In genomic region chrX:101256603-101257002, GRCm38 (mm10) we compare ENCODE assay signal across 10 mouse cellular contexts. TPM values are rescaled to one million over a fixed set of nuclear protein-coding genes. Genes with fewer than 3 reads are reported as not detected.
DNase-seq lines count a peak whose midpoint lies in the region; ATAC-seq lines count a peak whose summit lies in the region.
"Had no signal": no experiment of that assay in that cellular context is flagged by ENCODE, and none has a peak within 500 bp of the region (broad histone marks: within the 10 kb centered on the region; RNA-seq: fewer than 3 reads in every experiment).

No protein-coding gene starts in this region.

- intact Hi-C loops in left cerebral cortex, postnatal 4 days (cut with DNase I), result no loop called here

- no peak overlapping the region; the same call in 1 of the 2 replicates for H3K9ac ChIP-seq in heart, embryonic 13.5 days

- H3K9me3 ChIP-seq in heart, embryonic 13.5 days, result 0 out of 2 replicates have a peak, but pooled peaks cover 6% of the 10 kb centered on the region
- no peaks in the 10 kb centered on the region for H3K9me3 ChIP-seq in embryonic facial prominence, embryonic 10.5 days

- H3K27me3 ChIP-seq in heart, embryonic 13.5 days (replicated peaks), result peaks cover 4% of the 10 kb centered on the region; the same call in 1 of the 2 replicates
- H3K27me3 ChIP-seq in embryonic facial prominence, embryonic 10.5 days (replicated peaks; ENCODE audit: low read depth, poor library complexity, severe bottlenecking), result peaks cover 52% of the 10 kb centered on the region

- no peak for ATAC-seq in heart, embryonic 13.5 days (ENCODE audit: extremely low read depth, insufficient number of reproducible peaks, low FRiP score, low TSS enrichment)

- peaks cover 11% of the 10 kb centered on the region for H3K36me3 ChIP-seq in heart, embryonic 13.5 days
- peaks cover 15% of the 10 kb centered on the region for H3K36me3 ChIP-seq in embryonic facial prominence, embryonic 10.5 days (replicated peaks)

- WGBS in heart, embryonic 13.5 days, result 72% methylated on average over 13 of the region's 13 CpGs
- 87% methylated on average over 13 of the region's 13 CpGs for WGBS in embryonic facial prominence, embryonic 10.5 days

- H3K4me2 ChIP-seq in heart, embryonic 13.5 days, result peak overlapping the region; percentile 73; the same call in 1 of the 2 replicates

- no peak for DNase-seq in heart, adult 8-10 months (ENCODE audit: low spot score)
- peak; percentile 71 for DNase-seq in CD4-positive helper T cell, adult 2 months (ENCODE audit: low read depth, low spot score)
- peak; percentile 14 for DNase-seq in embryonic facial prominence, embryonic 10.5 days (ENCODE audit: low spot score)
- DNase-seq in lung, postnatal 10 days, result peak; percentile 31
- no peak for DNase-seq in left cerebral cortex, postnatal 4 days
- no peak for DNase-seq in cerebellum, postnatal 4 days (ENCODE audit: low spot score in 2 of 2)
- DNase-seq in layer of hippocampus, postnatal 25 days (ENCODE audit: extremely low spot score in 1 of 2, low spot score in 1 of 2), result no peak
- DNase-seq: right cerebral cortex, postnatal 14 days had no signal

- peak overlapping the region; percentile 64; the same call in 1 of the 2 replicates for H3K4me3 ChIP-seq in heart, embryonic 13.5 days
- no peak overlapping the region for H3K4me3 ChIP-seq in embryonic facial prominence, embryonic 10.5 days

- no peak overlapping the region for H3K27ac ChIP-seq in heart, embryonic 13.5 days (replicated peaks)
- no peak overlapping the region for H3K27ac ChIP-seq in embryonic facial prominence, embryonic 10.5 days (replicated peaks)

- peaks cover 18% of the 10 kb centered on the region; the same call in 1 of the 2 replicates for H3K4me1 ChIP-seq in heart, embryonic 13.5 days
- H3K4me1 ChIP-seq in embryonic facial prominence, embryonic 10.5 days, result peaks cover 42% of the 10 kb centered on the region

RNA-seq across cellular contexts. Expression of gene Foxo4, which starts 2.3 kb away (rescaled TPM):
- 1.4 and 1.7 TPM in 2 replicates for polyA plus RNA-seq in heart, embryonic 13.5 days (2015; fragmentation: Nextera tagmentation; extraction: Ambion mirVana)
- 10 to 100 TPM; 59.7 to 68.9 (median 64.1) TPM for total RNA-seq in heart, adult 8-10 months (2022)
- polyA plus RNA-seq in embryonic facial prominence, embryonic 10.5 days (2016; fragmentation: Nextera tagmentation; extraction: Ambion mirVana), result 2.3 and 2.9 TPM in 2 replicates
- total RNA-seq in left cerebral cortex, postnatal 4 days (2021), result 1 to 10 TPM; 7.7 to 9.5 TPM
- total RNA-seq in layer of hippocampus, postnatal 25 days (2021), result 10 to 100 TPM; 18.4 to 22.8 TPM

RNA-seq across cellular contexts. Expression of gene Gm614, which starts 7.2 kb away (rescaled TPM):
- polyA plus RNA-seq in heart, embryonic 13.5 days (2015; fragmentation: Nextera tagmentation; extraction: Ambion mirVana), result not detected in 2 replicates
- total RNA-seq in heart, adult 8-10 months (2022), result not detected
- polyA plus RNA-seq in embryonic facial prominence, embryonic 10.5 days (2016; fragmentation: Nextera tagmentation; extraction: Ambion mirVana), result not detected in 2 replicates
- not detected for total RNA-seq in left cerebral cortex, postnatal 4 days (2021)
- not detected for total RNA-seq in layer of hippocampus, postnatal 25 days (2021)
- polyA plus RNA-seq: liver, embryonic 16.5 days had no signal

RNA-seq across cellular contexts. Expression of gene Il2rg, which starts 11.5 kb away (rescaled TPM):
- polyA plus RNA-seq in heart, embryonic 13.5 days (2015; fragmentation: Nextera tagmentation; extraction: Ambion mirVana), result 14.9 and 15.8 TPM in 2 replicates
- 10 to 100 TPM in 2 of 4 experiments, 1 to 10 TPM in 2; 7.0 to 10.2 (median 9.4) TPM for total RNA-seq in heart, adult 8-10 months (2022)
- polyA plus RNA-seq in embryonic facial prominence, embryonic 10.5 days (2016; fragmentation: Nextera tagmentation; extraction: Ambion mirVana), result 3.2 and 3.3 TPM in 2 replicates
- total RNA-seq in left cerebral cortex, postnatal 4 days (2021), result 1 to 10 TPM; 4.0 to 4.9 TPM
- total RNA-seq in layer of hippocampus, postnatal 25 days (2021), result 1 to 10 TPM; 1.3 to 1.4 TPM

RNA-seq across cellular contexts. Expression of gene Gm20489, which starts 12.2 kb away (rescaled TPM):
- polyA plus RNA-seq in heart, embryonic 13.5 days (2015; fragmentation: Nextera tagmentation; extraction: Ambion mirVana), result not detected in 2 replicates
- not detected for total RNA-seq in heart, adult 8-10 months (2022)
- not detected in 2 replicates for polyA plus RNA-seq in embryonic facial prominence, embryonic 10.5 days (2016; fragmentation: Nextera tagmentation; extraction: Ambion mirVana)
- total RNA-seq in left cerebral cortex, postnatal 4 days (2021), result not detected
- total RNA-seq in layer of hippocampus, postnatal 25 days (2021), result not detected
- polyA plus RNA-seq: liver, embryonic 16.5 days had no signal

RNA-seq across cellular contexts. Expression of gene Med12, which starts 17.2 kb away (rescaled TPM):
- 19.9 and 21.6 TPM in 2 replicates for polyA plus RNA-seq in heart, embryonic 13.5 days (2015; fragmentation: Nextera tagmentation; extraction: Ambion mirVana)
- 10 to 100 TPM; 15.7 to 20.3 (median 19.5) TPM for total RNA-seq in heart, adult 8-10 months (2022)
- polyA plus RNA-seq in embryonic facial prominence, embryonic 10.5 days (2016; fragmentation: Nextera tagmentation; extraction: Ambion mirVana), result 37.7 and 39.0 TPM in 2 replicates
- 10 to 100 TPM; 41.6 to 42.8 TPM for total RNA-seq in left cerebral cortex, postnatal 4 days (2021)
- total RNA-seq in layer of hippocampus, postnatal 25 days (2021), result 10 to 100 TPM; 21.2 to 39.4 TPM

Comparison
In these comparisons a context has a peak if more than half of its experiments do, and no peak if none do; other contexts are left out.
1. DNase-seq: peak in CD4-positive helper T cell, adult 2 months (single experiment), embryonic facial prominence, embryonic 10.5 days (single experiment) and lung, postnatal 10 days (single experiment); none in heart, adult 8-10 months (single experiment), left cerebral cortex, postnatal 4 days (single experiment), cerebellum, postnatal 4 days (0 of 2) and layer of hippocampus, postnatal 25 days (0 of 2).